Mouse (Mus musculus): ENCODE data around the gene Pdzrn3.

Pdzrn3 gene

GRCm38 (mm10) chr6:101377167-101377934, at the start of gene Pdzrn3:
Gene Pdzrn3 (minus strand): TSS chr6:101377897.
- peak in 1 of 2 experiments; percentile 46 for DNase-seq (ENCODE audit: low spot score in 2 of 2)

GRCm38 (mm10) chr6:101427296-101427695, 49.6 kb upstream of the Pdzrn3 start:
- DNase-seq (ENCODE audit: low spot score in 2 of 2), result no peak

DNA sequence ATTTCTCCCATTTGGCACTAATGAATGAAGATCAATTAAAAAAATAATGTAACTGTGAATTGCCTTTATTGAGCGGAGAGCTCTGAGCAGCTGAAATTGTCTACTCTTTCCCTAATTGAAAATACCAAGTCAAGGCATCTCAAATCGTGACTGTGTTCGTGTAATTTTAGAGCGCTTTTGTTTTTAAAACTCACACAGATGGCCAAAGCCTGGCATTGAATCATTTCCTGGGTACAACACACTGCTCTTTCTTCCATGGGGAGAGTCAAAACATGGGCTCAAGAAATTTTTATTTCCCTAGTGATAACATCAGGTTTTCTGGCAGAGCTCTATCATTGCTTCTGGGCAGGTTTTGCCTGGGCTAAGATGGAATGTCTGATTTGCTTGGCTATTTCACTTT, 48.6 kb upstream of the Pdzrn3 start:
- DNase-seq (ENCODE audit: low spot score in 2 of 2), result no peak

- no peak for DNase-seq (ENCODE audit: low spot score in 2 of 2)
Measured at GRCm38 (mm10) chr6:101422084-101422954, 44.6 kb upstream of the Pdzrn3 start.

DNA sequence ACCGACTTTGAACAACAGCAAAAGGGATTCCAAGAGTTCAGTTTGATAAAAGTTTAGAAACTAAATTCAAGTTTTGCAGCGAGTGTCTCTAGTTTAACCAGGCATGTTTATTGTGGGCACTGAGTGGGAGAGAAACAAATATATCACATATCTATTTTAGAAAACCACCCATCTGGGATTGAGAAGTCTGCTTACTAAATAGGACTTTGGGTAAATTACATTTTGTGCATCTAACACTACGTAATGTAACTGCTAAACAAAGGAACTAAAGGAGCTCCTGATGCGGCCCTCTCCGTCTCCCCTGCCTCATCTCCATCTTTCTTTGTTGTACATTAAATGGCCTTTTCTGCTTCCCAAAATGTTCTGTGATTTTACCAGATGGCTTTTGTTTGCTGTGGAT, 40.5 kb upstream of the Pdzrn3 start:
- no peak for DNase-seq (ENCODE audit: low spot score in 2 of 2)

DNA sequence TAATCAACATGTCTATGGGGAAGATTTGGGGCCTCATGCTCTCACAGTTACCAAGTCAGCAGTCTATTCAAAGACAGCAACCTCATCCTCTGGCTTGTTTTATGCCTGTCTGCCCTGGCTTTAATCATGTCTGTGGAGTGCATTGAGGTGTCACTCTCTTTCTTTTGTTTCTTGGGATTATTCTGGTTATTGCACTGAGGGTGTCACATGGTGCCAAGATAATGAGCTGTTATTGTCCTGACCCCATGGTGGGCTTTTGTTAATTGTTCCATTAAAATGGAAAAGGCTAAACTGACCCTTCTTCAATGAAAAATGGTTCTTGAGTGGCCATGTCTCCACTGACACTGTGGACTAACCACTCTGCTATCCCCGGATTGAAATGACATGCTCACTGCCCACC, 34.0 kb upstream of the Pdzrn3 start:
- DNase-seq (ENCODE audit: low spot score in 2 of 2), result no peak

DNA sequence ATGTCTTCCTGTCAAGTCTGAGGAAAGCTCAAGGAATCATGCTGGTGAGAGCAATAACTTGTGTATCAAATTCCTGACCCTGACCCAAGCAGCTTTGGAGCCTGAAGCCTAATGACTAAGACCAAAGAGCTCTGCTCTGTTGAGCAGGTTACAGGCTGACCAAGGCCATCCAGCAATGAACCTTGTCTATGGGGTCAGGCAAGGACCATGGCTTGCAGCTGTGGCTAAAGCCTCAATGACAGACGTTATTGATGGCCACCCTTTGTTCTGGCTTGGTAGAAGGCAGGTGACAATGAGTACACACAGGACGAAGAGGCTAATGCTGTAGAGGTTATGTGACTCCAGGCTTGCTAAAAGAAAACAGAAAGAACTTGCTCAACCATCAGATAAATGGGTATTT, 33.4 kb upstream of the Pdzrn3 start:
- no peak for DNase-seq (ENCODE audit: low spot score in 2 of 2)

DNA sequence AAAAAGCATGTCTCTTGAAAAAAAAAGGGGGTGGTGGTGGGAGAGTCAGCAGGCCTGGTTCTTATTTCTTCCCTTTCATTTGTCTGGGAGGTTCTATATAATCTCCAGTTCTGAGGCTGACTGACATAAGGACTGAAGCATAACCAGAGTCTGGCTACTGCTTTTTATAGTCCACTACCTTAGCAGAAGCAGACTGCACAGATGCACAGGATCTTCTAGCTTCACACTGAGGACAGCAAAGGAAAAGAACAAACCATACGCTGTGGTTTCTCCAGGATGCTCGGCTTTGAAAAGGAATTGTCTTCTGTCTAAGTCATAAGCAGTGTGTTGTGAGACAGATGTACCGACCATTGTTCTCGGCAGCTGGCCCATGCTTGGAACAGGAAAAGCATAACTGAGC, 19.0 kb upstream of the Pdzrn3 start:
- no peak for DNase-seq (ENCODE audit: low spot score in 2 of 2)

DNA sequence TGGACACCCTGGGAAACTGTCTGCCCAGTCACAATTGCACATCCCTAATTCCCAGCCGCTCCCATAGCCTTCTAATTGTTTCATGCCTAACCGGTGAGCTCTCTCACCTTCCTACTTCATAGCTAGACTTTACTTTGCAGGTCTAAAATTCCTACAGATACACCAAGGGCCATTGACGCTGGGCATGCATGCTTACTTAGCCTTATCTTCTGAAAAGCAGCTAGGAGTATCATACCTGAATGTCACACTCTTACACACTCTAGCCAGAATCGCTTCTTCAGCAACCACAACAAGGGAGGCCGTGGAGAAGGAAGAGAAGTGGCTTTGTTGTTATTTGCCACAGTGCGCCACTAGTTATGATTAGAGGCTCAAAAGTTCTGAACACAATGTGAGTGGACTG, 18.2 kb upstream of the Pdzrn3 start:
- DNase-seq (ENCODE audit: low spot score in 2 of 2), result no peak

DNA sequence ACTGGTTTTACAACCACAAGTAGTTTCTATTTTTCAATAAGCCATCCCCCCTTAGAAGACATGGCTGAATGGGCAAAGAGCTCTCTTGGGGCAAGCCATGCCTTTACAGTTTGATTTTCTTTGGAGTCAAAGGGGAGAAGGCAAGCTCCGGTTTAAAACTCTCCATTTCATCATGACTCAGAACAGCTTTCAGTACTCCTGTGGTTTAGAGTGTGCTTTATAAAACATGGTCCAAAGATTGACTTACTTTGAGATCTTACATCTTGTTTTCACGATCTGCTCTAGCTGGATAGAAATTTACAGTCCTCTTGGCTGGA, 15.1 kb upstream of the Pdzrn3 start:
- DNase-seq (ENCODE audit: low spot score in 2 of 2), result no peak

DNA sequence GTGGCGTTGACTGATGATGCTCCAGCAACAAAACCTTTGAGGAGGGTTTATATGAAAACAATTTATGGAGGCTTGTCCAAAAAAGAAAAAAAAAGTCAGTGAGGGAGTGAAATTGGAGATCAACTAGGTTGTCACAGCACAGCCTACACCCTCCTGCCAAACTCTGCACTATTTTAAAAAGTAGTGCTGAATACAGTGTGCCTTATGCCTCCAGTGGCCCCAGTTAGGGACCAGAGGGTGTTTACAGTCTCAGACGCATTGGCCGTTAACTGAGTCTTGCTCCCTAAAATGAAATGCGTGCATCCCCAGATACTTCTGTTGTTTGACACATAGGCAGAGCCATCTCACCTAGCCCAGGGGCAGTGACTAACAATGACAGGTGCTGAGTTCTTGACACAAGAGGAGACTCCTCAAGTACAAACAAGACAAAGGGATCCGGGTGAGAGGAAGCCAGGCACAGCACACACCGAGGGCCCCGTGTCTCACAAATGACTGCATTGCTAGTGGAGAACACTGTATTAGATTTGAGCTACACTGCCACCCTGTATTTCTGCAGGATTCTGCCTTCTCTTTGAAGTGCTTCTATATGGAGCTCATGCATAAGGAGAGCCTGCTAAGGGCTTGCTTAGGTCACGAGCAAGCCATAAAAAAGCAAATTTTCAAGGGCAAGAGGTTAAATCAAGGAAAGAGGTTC, 14.6 kb upstream of the Pdzrn3 start:
- no peak for DNase-seq (ENCODE audit: low spot score in 2 of 2)

GRCm38 (mm10) chr6:101385490-101385889, 7.8 kb upstream of the Pdzrn3 start:
- peak in 1 of 2 experiments; percentile 20 for DNase-seq (ENCODE audit: low spot score in 2 of 2)

GRCm38 (mm10) chr6:101384958-101385357, 7.3 kb upstream of the Pdzrn3 start:
- no peak for DNase-seq (ENCODE audit: low spot score in 2 of 2)

DNA sequence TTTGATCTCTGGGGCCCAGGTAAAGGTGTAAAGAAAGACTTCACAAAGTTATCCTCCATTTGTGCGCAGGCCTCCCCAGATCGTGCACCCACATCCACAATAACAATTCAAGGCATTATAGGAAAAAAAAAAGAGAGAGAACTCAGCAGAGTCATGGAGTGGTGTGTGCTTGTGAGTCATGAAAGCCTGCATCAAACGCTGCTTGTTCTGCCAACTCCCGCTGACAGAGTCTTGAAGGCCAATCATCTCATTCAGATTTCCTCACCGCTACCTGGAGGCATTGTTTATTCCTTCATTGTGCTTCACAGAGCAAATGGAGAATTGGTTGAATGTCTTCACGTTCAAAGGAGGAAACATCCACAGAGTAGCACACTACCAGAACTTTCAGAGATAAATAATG, 6.8 kb upstream of the Pdzrn3 start:
- no peak for DNase-seq (ENCODE audit: low spot score in 2 of 2)

DNA sequence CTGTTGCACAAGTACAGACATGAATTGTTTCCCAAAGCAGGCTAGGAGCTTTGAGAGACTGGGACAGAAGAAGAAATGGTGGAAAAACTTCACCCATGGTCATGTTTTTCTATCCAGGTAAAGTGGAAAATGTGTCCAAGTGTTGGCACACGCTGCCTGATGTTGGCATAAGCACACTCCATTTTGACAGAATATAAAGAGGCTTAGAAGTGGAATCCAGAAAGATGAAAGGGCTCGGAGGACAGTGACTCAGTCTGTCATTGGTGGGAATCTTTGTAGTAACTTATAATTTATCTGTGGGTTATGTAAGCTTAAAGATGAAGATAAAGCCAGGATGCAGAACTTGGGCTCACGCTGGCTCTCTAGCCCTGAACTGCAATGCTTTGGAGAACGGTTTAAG, 5.2 kb upstream of the Pdzrn3 start:
- DNase-seq (ENCODE audit: low spot score in 2 of 2), result no peak

DNA sequence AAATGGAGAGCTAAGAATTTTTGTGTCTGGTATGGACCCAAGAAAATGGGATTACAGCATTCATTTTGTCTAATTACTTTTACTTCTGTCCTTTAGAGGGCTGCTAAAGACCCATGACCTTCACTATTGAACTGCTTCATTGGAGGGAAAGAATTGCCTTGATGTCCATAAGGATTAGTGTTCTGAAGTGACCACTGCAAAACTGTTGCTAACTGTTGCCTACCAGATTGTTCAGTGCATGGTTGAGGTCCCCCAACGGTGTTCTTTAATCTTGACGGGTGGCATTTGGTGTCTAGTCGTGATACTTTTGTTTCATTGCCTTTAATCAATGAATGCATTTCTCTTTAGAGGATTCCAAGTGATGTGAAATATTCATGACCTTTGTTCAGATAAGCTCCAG, 1.8 kb upstream of the Pdzrn3 start:
- no peak for DNase-seq (ENCODE audit: low spot score in 2 of 2)

- DNase-seq (ENCODE audit: low spot score in 2 of 2), result peak in 1 of 2 experiments; percentile 47
Measured at GRCm38 (mm10) chr6:101377935-101378609, 375 bp upstream of the Pdzrn3 start.

GRCm38 (mm10) chr6:101376511-101377166, 1.1 kb downstream of the Pdzrn3 start:
- no peak for DNase-seq (ENCODE audit: low spot score in 2 of 2)

DNA sequence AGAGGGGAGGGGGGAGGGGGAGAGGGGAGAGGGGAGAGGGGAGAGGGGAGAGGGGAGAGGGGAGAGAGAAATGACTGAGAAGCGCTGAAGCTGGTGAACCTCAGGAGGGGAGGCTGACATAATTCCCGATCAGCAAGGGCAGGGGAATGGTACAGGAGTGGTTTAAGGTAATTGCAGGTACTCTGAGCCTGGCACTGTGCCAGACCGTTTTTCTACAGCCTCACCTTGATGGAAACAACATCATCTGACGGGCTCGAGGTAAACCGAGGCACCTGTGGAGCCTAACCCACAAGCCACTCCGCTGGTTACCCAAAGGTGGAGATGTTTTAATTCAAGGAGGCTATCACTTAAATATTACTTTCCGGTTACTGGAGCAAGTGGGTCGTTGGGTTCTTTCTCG, 1.6 kb downstream of the Pdzrn3 start:
- DNase-seq (ENCODE audit: low spot score in 2 of 2), result no peak

GRCm38 (mm10) chr6:101374721-101375120, 3.0 kb downstream of the Pdzrn3 start:
- DNase-seq (ENCODE audit: low spot score in 2 of 2), result no peak

DNA sequence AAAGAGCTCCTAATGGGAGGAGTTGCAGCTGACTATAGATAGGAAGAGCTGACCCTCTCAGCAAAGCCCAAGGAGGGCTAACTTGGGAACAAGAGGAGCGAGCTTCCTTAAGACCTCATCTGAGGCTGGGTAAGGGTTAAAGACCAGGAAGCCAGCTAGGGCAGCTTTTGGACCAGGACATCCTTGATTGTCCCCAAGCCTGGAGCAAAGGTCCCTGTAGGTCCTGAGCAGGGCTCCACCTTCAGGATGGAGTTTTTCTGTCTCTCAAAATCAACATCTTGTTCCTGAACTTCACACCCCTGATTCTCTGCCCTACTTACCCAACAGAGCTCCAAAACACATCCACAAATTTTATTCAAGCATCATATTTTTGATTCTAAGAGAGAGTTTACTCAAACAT, 3.5 kb downstream of the Pdzrn3 start:
- no peak for DNase-seq (ENCODE audit: low spot score in 2 of 2)

Data from cerebellum, postnatal 4 days (tissue).